Mouse (Mus musculus) midbrain, embryonic 15.5 days (tissue): ENCODE results near the gene Prkce. TPM values are rescaled to one million over a fixed set of nuclear protein-coding genes. Genes with fewer than 3 reads are reported as not detected.

Experiments used
- ATAC-seq: fragments of 200-750 bp; cut with Nextera tagmentation; replicated peaks from 2 replicates; pipeline ENCODE4 v1.8.0; 2017; ENCODE audit warnings: moderate TSS enrichment
- H3K27ac ChIP-seq: fragments of 300-500 bp; sonication (generic); 2 replicates; pipeline ENCODE4 v1.5.1; 2015; ENCODE audit warnings: mild to moderate bottlenecking, inconsistent platforms
- H3K27me3 ChIP-seq: fragments of 300-500 bp; sonication (generic); replicated peaks from 2 replicates; pipeline ENCODE4 v1.6.1; 2015; ENCODE audit warnings: inconsistent platforms
- H3K36me3 ChIP-seq: fragments of 300-500 bp; sonication (generic); replicated peaks from 2 replicates; pipeline ENCODE4 v1.6.1; 2015; ENCODE audit warnings: inconsistent platforms
- H3K4me1 ChIP-seq: fragments of 300-500 bp; sonication (generic); 2 replicates; pipeline ENCODE4 v1.6.1; 2015; ENCODE audit warnings: inconsistent platforms
- H3K4me2 ChIP-seq: fragments of 300-500 bp; sonication (generic); 2 replicates; pipeline ENCODE4 v1.6.1; 2015; ENCODE audit warnings: inconsistent platforms, mild to moderate bottlenecking, moderate library complexity
- H3K4me3 ChIP-seq: fragments of 300-500 bp; sonication (generic); 2 replicates; pipeline ENCODE4 v1.5.1; 2015; ENCODE audit warnings: mild to moderate bottlenecking, inconsistent platforms
- H3K9ac ChIP-seq: fragments of 300-500 bp; sonication (generic); 2 replicates; pipeline ENCODE4 v1.6.1; 2015; ENCODE audit warnings: mild to moderate bottlenecking, inconsistent platforms
- H3K9me3 ChIP-seq: fragments of 300-500 bp; sonication (generic); 2 replicates; pipeline ENCODE4 v1.6.1; 2016; ENCODE audit warnings: inconsistent platforms
- WGBS: fragments of 180-500 bp; shearing (Covaris S2); methylation state at CpG from one replicate; pipeline ENCODE4 v1.1.7; 2015; ENCODE audit warnings: mixed read lengths; 5-methylcytosine and 5-hydroxymethylcytosine counted together
- polyA plus RNA-seq: library from polyadenylated mRNA; unstranded; fragments of >200 nt; fragmentation: Nextera tagmentation; extraction: Ambion mirVana; gene quantifications from 2 replicates; pipeline ENCODE4 v1.2.1, GENCODE M21; 2015

Prkce gene
- polyA plus RNA-seq, 1 experiment from 2014 or later: 38.5 TPM

GRCm38 (mm10) chr17:86184552-86185209 is 17.1 kb downstream of the Prkce start:
- Histone ChIP-seq H3K27me3 (no peaks in the 10 kb centered on the region), H3K4me1 (peaks cover 18% of the 10 kb centered on the region), H3K9ac (no peak overlapping the region), H3K4me2 (no peak overlapping the region), H3K27ac (no peak overlapping the region), H3K9me3 (no peaks in the 10 kb centered on the region), H3K4me3 (no peak overlapping the region), H3K36me3 (no peaks in the 10 kb centered on the region)
- WGBS: 46% methylated on average over 9 of the region's 9 CpGs
- ATAC-seq: no peak

GRCm38 (mm10) chr17:86185584-86185983 is 18.0 kb downstream of the Prkce start:
- no peak overlapping the region for H3K27ac ChIP-seq
- WGBS: 48% methylated on average over 7 of the region's 7 CpGs
- H3K36me3 ChIP-seq: no peaks in the 10 kb centered on the region
- no peak overlapping the region for H3K9ac ChIP-seq
- peaks cover 18% of the 10 kb centered on the region for H3K4me1 ChIP-seq
- H3K4me3 ChIP-seq: no peak overlapping the region
- no peak overlapping the region for H3K4me2 ChIP-seq
- H3K9me3 ChIP-seq: no peaks in the 10 kb centered on the region
- no peaks in the 10 kb centered on the region for H3K27me3 ChIP-seq
- no peak for ATAC-seq

DNA sequence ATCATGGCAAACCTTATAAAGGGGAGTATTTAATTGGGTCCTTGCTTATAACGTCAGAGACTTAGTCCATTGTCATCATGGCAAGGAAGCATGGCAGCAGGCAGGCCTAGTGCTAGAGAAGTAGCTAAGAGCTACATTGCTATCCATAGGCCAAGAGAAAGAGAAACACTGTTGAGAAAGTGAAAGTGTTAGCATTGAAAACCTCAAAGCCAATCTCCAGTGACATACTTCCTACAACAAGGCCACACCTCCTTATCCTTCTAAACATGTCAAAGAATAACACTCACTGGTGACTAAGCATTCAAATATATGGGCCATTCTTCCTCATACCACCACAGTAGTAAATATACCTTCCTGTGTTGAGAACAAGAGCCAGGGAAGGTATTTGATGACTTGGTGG is 20.2 kb downstream of the Prkce start:
- Histone ChIP-seq H3K4me2 (no peak overlapping the region), H3K27ac (no peak overlapping the region), H3K4me1 (peaks cover 18% of the 10 kb centered on the region), H3K4me3 (no peak overlapping the region), H3K9ac (no peak overlapping the region), H3K27me3 (no peaks in the 10 kb centered on the region), H3K36me3 (no peaks in the 10 kb centered on the region), H3K9me3 (no peaks in the 10 kb centered on the region)
- WGBS: 92% methylated on average over 1 of the region's 1 CpGs
- ATAC-seq: no peak

DNA sequence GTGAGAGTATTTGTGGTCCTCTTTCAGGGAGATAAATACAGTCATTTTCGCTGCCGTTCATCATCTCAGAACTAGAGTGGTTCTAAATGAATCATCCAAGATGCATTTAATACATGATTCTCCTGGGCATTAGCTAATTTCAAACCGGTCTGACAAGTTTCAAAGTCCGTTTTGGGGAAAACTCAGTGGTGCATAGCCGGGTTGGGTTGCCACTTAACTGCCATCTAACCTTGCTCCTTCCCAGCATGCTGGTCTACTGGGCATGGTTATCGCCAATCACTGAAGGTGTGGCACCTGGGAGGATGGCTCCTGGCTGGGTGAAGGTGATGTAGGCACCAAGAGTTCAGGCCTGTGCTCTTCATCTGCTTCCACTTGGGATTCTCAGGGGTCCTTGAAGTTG is 26.4 kb downstream of the Prkce start:
- H3K9ac ChIP-seq: no peak overlapping the region
- H3K4me1 ChIP-seq: no peaks in the 10 kb centered on the region
- WGBS: 94% methylated on average over 6 of the region's 6 CpGs
- ATAC-seq: no peak
- no peaks in the 10 kb centered on the region for H3K9me3 ChIP-seq
- H3K27ac ChIP-seq: no peak overlapping the region
- no peaks in the 10 kb centered on the region for H3K36me3 ChIP-seq
- no peak overlapping the region for H3K4me2 ChIP-seq
- H3K27me3 ChIP-seq: no peaks in the 10 kb centered on the region
- no peak overlapping the region for H3K4me3 ChIP-seq

DNA sequence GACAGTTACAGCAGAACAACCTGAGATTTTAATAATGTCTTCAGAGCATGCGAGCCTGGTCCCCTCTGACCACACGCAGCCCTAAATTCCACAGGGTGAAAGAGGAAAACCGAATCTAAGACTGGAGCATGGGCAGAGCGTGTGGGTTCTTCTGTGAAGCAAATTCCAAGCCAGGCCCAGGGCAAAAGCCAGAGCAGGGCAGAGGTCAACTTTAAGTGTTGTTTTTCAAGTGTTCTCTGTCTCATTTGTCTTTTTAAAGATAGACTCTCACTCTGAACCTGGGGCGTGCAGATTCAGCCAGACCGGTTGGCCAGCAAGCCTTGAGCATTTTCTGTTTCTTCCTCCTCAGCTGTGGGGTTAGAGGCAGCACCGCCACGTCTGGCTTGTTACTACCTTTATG is 27.3 kb downstream of the Prkce start:
- Histone ChIP-seq H3K9me3 (no peaks in the 10 kb centered on the region), H3K27ac (no peak overlapping the region), H3K27me3 (no peaks in the 10 kb centered on the region), H3K4me1 (no peaks in the 10 kb centered on the region), H3K9ac (no peak overlapping the region), H3K4me2 (no peak overlapping the region), H3K4me3 (no peak overlapping the region), H3K36me3 (no peaks in the 10 kb centered on the region)
- WGBS: 90% methylated on average over 8 of the region's 8 CpGs
- no peak for ATAC-seq

DNA sequence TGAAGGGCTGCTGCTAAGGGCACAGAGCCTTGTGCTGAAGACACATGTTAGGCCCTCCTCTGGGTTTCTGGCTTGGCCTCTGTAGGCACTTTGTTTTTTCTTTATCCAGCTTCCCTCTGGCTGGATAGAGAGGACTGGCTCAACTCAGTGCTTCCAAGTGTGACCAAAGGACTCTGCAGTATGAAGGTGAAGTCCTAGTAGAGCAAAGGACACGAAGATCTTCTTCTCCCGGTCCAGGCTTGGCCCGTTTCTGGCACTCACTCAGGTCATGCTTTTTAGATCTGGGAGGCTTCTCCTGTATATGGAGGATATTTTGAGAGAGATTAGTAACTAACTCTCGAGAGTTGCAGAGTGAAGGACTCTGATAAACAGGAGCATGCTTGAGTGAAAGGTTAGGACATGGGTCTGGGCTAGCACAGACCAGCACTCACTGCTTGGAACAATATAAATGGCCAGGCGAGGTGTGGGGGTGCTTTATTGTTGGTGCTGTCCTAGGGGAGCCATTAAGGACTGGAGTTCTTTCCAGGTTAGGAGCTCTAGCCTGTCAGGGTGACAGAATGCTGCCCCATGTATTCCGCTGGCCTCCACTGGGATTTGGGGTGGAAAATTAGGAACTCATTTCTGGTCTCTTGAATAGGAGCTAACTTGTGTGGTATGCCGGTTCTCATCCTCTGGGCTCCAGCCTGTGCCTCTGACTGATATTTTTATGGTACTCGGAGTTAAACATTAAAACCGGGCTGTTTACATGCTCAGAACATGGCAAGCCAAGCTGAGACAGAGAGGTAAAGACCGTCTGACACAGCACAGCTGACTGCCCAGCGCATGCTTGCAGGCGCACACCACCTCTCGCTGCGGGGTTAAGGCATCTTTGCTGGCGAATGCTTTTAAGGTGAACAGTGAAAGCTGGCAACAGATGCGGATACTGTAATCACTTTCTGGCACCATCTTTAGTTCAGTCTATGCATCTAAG is 31.2 kb downstream of the Prkce start:
- H3K27ac ChIP-seq: no peak overlapping the region
- H3K9ac ChIP-seq: no peak overlapping the region
- no peaks in the 10 kb centered on the region for H3K36me3 ChIP-seq
- no peak overlapping the region for H3K4me3 ChIP-seq
- no peak overlapping the region for H3K4me2 ChIP-seq
- H3K9me3 ChIP-seq: no peaks in the 10 kb centered on the region
- no peak for ATAC-seq
- H3K4me1 ChIP-seq: no peaks in the 10 kb centered on the region
- WGBS: 90% methylated on average over 16 of the region's 16 CpGs
- no peaks in the 10 kb centered on the region for H3K27me3 ChIP-seq

GRCm38 (mm10) chr17:86201981-86202380 is 34.4 kb downstream of the Prkce start:
- Histone ChIP-seq H3K27me3 (no peaks in the 10 kb centered on the region), H3K4me1 (no peaks in the 10 kb centered on the region), H3K36me3 (no peaks in the 10 kb centered on the region), H3K27ac (no peak overlapping the region), H3K9ac (no peak overlapping the region), H3K9me3 (no peaks in the 10 kb centered on the region), H3K4me2 (no peak overlapping the region), H3K4me3 (no peak overlapping the region)
- 94% methylated on average over 7 of the region's 7 CpGs for WGBS
- ATAC-seq: no peak

DNA sequence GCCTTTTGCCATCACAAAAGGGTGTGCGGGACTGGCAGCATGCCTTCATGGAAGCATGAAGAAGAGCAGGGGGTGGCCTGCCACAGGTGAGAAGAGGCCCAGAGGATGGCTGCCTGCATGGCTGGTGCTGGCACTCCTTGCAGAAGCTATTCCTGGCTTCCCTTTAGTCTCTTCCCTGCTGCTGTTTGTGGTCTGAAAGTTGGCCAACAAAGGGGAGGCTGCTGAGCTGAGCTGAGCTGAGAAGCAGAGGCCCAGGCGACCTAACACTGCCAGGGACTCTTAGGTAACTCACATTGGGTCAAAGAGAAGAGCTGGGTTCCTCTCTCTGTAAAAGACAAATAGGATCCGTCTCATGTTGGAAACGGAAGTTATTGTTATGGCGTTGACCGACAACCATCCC is 35.4 kb downstream of the Prkce start:
- no peaks in the 10 kb centered on the region for H3K9me3 ChIP-seq
- no peaks in the 10 kb centered on the region for H3K36me3 ChIP-seq
- ATAC-seq: no peak
- no peak overlapping the region for H3K9ac ChIP-seq
- WGBS: 90% methylated on average over 6 of the region's 6 CpGs
- no peaks in the 10 kb centered on the region for H3K4me1 ChIP-seq
- H3K4me2 ChIP-seq: no peak overlapping the region
- H3K27ac ChIP-seq: no peak overlapping the region
- no peak overlapping the region for H3K4me3 ChIP-seq
- no peaks in the 10 kb centered on the region for H3K27me3 ChIP-seq

GRCm38 (mm10) chr17:86203531-86204450 is 36.2 kb downstream of the Prkce start:
- Histone ChIP-seq H3K27ac (no peak overlapping the region), H3K4me1 (no peaks in the 10 kb centered on the region), H3K27me3 (no peaks in the 10 kb centered on the region), H3K4me2 (no peak overlapping the region), H3K9ac (no peak overlapping the region), H3K9me3 (no peaks in the 10 kb centered on the region), H3K4me3 (no peak overlapping the region), H3K36me3 (no peaks in the 10 kb centered on the region)
- no peak for ATAC-seq
- 69% methylated on average over 20 of the region's 20 CpGs for WGBS

DNA sequence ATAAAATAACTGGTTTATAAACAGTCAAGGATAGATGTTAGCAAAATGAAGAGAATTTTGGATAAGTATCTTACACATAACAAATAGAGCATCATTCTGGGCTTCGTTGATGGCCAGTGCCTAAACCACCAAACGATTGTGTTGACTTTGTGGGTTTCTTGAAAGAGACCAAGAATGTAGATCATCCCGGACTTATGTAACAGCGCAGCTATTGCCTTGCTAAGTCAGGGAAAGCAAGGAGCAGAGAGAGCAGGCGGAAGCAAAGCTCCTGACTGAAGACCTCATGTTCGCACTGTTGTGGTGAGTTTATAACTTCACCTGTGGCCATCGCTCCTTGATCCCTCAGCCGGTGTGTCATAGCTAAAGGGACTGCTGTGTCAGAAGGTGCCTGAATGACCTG is 38.7 kb downstream of the Prkce start:
- H3K4me2 ChIP-seq: no peak overlapping the region
- no peaks in the 10 kb centered on the region for H3K9me3 ChIP-seq
- H3K36me3 ChIP-seq: no peaks in the 10 kb centered on the region
- H3K27ac ChIP-seq: no peak overlapping the region
- H3K27me3 ChIP-seq: no peaks in the 10 kb centered on the region
- H3K4me1 ChIP-seq: no peaks in the 10 kb centered on the region
- H3K4me3 ChIP-seq: no peak overlapping the region
- no peak for ATAC-seq
- H3K9ac ChIP-seq: no peak overlapping the region
- 94% methylated on average over 8 of the region's 8 CpGs for WGBS

- Histone ChIP-seq H3K27ac (no peak overlapping the region), H3K4me2 (no peak overlapping the region), H3K9ac (no peak overlapping the region), H3K9me3 (no peaks in the 10 kb centered on the region), H3K36me3 (no peaks in the 10 kb centered on the region), H3K4me3 (no peak overlapping the region), H3K27me3 (no peaks in the 10 kb centered on the region), H3K4me1 (no peaks in the 10 kb centered on the region)
- no peak for ATAC-seq
- WGBS: 89% methylated on average over 17 of the region's 17 CpGs
These were observed 40.7 kb downstream of the Prkce start for GRCm38 (mm10) chr17:86208057-86208820.
